Mouse (Mus musculus): ENCODE measurements around the gene Nudt19.
"Not testable (repeated sequence)": the region's sequence is repeated elsewhere in the genome, so short reads cannot be mapped to it uniquely, and the experiment has no call there.

Nudt19 gene

GRCm38 (mm10) chr7:35564872-35565271, 8.8 kb upstream of the Nudt19 start:
- DNase-seq (ENCODE audit: low spot score): not testable (repeated sequence)

GRCm38 (mm10) chr7:35564067-35564865, 8.2 kb upstream of the Nudt19 start:
- DNase-seq (ENCODE audit: low spot score): no peak

- no peak for DNase-seq (ENCODE audit: low spot score)
These were observed 7.0 kb upstream of the Nudt19 start for GRCm38 (mm10) chr7:35563071-35563470.

GRCm38 (mm10) chr7:35559838-35560237, 3.7 kb upstream of the Nudt19 start:
- DNase-seq (ENCODE audit: low spot score): no peak

- DNase-seq (ENCODE audit: low spot score): no peak
These were observed 2.6 kb upstream of the Nudt19 start for GRCm38 (mm10) chr7:35558681-35559080.

GRCm38 (mm10) chr7:35557577-35557976, 1.5 kb upstream of the Nudt19 start:
- DNase-seq (ENCODE audit: low spot score): no peak

GRCm38 (mm10) chr7:35556905-35557304, 801 bp upstream of the Nudt19 start:
- DNase-seq (ENCODE audit: low spot score): no peak

- DNase-seq (ENCODE audit: low spot score): peak; percentile 78
These were observed 590 bp downstream of the Nudt19 start for GRCm38 (mm10) chr7:35555224-35556204.

- DNase-seq (ENCODE audit: low spot score): peak; percentile 8
These were observed 1.4 kb downstream of the Nudt19 start for GRCm38 (mm10) chr7:35554605-35555175.

- DNase-seq (ENCODE audit: low spot score): peak; percentile 11
These were observed 2.1 kb downstream of the Nudt19 start for GRCm38 (mm10) chr7:35553751-35554604.

- peak; percentile 33 for DNase-seq (ENCODE audit: low spot score)
These were observed 10.2 kb downstream of the Nudt19 start for GRCm38 (mm10) chr7:35545881-35546280.

- DNase-seq (ENCODE audit: low spot score): no peak
These were observed 18.5 kb downstream of the Nudt19 start, which contains the start of gene Tdrd12 for GRCm38 (mm10) chr7:35537562-35537961. Tdrd12 (minus strand) TSS chr7:35537745.

- no peak for DNase-seq (ENCODE audit: low spot score)
These were observed 20.2 kb downstream of the Nudt19 start for GRCm38 (mm10) chr7:35535750-35536512.

GRCm38 (mm10) chr7:35530544-35530943, 25.6 kb downstream of the Nudt19 start:
- DNase-seq (ENCODE audit: low spot score): not testable (repeated sequence)

- no peak for DNase-seq (ENCODE audit: low spot score)
These were observed 26.1 kb downstream of the Nudt19 start for GRCm38 (mm10) chr7:35530026-35530425.

- DNase-seq (ENCODE audit: low spot score): no peak
These were observed 29.3 kb downstream of the Nudt19 start for GRCm38 (mm10) chr7:35526795-35527194.

- peak; percentile 3 for DNase-seq (ENCODE audit: low spot score)
These were observed 54.1 kb downstream of the Nudt19 start for GRCm38 (mm10) chr7:35501995-35502394.

- no peak for DNase-seq (ENCODE audit: low spot score)
These were observed 58.6 kb downstream of the Nudt19 start for GRCm38 (mm10) chr7:35497516-35497915.
